Mouse (Mus musculus) limb, embryonic 13.5 days (tissue): Measurements from ENCODE around the gene Rnase2a. TPM values are rescaled to one million over a fixed set of nuclear protein-coding genes. Genes with fewer than 3 reads are reported as not detected.
A peak's percentile ranks its signal among the peaks of the same experiment; 100 is the strongest.
"Not testable (repeated sequence)": the region's sequence is repeated elsewhere in the genome, so short reads cannot be mapped to it uniquely, and the experiment has no call there.

Experiments used
- ATAC-seq: fragments of 200-750 bp; cut with Nextera tagmentation; 2 replicates; pipeline ENCODE4 v1.8.0; 2017; ENCODE audit warnings: low read depth, moderate number of reproducible peaks, moderate TSS enrichment; ENCODE audit not compliant: low FRiP score
- H3K27ac ChIP-seq: fragments of 300-500 bp; sonication (generic); 2 replicates; pipeline ENCODE4 v1.5.1; 2015; ENCODE audit warnings: inconsistent platforms, mild to moderate bottlenecking, moderate library complexity
- H3K27me3 ChIP-seq: fragments of 300-500 bp; sonication (generic); 2 replicates; pipeline ENCODE4 v1.6.1; 2015; ENCODE audit warnings: mild to moderate bottlenecking, inconsistent platforms
- H3K36me3 ChIP-seq: fragments of 300-500 bp; sonication (generic); 2 replicates; pipeline ENCODE4 v1.6.1; 2015; ENCODE audit warnings: inconsistent platforms, mild to moderate bottlenecking, moderate library complexity
- H3K4me1 ChIP-seq: fragments of 300-500 bp; sonication (generic); 2 replicates; pipeline ENCODE4 v1.6.1; 2015; ENCODE audit warnings: inconsistent platforms
- H3K4me2 ChIP-seq: fragments of 300-500 bp; sonication (generic); replicated peaks from 2 replicates; pipeline ENCODE4 v1.6.1; 2015; ENCODE audit warnings: inconsistent platforms, mild to moderate bottlenecking, moderate library complexity
- H3K4me3 ChIP-seq: fragments of 300-500 bp; sonication (generic); 2 replicates; pipeline ENCODE4 v1.5.1; 2015; ENCODE audit warnings: moderate library complexity, mild to moderate bottlenecking, inconsistent platforms
- H3K9ac ChIP-seq: fragments of 300-500 bp; sonication (generic); 2 replicates; pipeline ENCODE4 v1.6.1; 2015; ENCODE audit warnings: mild to moderate bottlenecking, inconsistent platforms
- H3K9me3 ChIP-seq: fragments of 300-500 bp; sonication (generic); 2 replicates; pipeline ENCODE4 v1.6.1; 2016; ENCODE audit warnings: inconsistent platforms
- WGBS: fragments of 180-500 bp; shearing (Covaris S2); methylation state at CpG from one replicate; pipeline ENCODE4 v1.1.7; 2015; 5-methylcytosine and 5-hydroxymethylcytosine counted together
- polyA plus RNA-seq: library from polyadenylated mRNA; unstranded; fragments of >200 nt; fragmentation: Nextera tagmentation; extraction: Ambion mirVana; gene quantifications from 2 replicates; pipeline ENCODE4 v1.2.1, GENCODE M21; 2015

Rnase2a gene
- polyA plus RNA-seq, result not detected in 2 replicates

DNA sequence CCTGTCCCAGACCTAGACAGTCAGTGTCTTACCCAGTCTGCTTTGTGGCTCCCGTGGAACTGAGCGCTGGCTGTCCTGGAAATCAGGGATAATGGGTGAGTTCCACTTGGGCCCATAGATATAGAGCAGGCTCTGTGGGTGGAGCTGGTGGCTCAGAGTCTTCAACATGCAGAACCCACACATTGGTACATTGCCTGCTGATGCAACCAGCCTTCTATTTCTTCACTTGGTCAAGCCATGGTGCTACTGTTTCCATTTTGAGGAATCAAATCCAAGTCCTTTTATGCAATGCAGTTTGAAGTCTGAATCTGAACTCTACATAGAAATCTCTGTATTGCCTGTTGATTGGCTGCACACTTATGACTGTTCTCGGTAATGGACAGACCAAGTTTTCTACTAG, at the start of gene Rnase2a:
Gene Rnase2a (minus strand): TSS at position 72 of the 400 bp plus-strand sequence.
- no peak within 1 kb of the TSS for H3K4me2 ChIP-seq
- no peaks in the 10 kb centered on the region for H3K9me3 ChIP-seq
- no peaks in the 10 kb centered on the region for H3K27me3 ChIP-seq
- WGBS, result 98% methylated on average over 3 of the region's 3 CpGs
- H3K27ac ChIP-seq, result no peak within 1 kb of the TSS
- ATAC-seq, result no peak
- H3K36me3 ChIP-seq, result no peaks in the 10 kb centered on the region
- H3K9ac ChIP-seq, result no peak within 1 kb of the TSS
- no peaks in the 10 kb centered on the region for H3K4me1 ChIP-seq
- no peak within 1 kb of the TSS for H3K4me3 ChIP-seq

DNA sequence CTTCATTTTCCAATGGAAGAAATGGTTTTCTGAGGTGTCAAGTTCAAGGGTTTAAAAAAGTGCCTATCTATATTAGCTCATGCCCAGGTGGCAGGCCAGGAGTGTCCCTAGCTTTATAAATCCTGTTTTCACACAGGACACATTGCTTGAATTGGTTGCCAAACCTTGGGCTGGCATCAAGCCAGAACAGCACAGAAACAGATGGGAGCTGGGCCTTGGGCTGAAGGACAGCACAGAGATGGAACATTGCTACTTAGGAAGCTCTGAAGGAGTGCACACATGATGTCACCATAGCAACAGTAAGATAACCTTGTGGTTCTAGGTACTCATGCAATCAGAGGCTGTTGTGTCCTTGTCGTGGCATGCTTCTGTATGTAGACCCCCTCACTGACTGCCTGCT, 35.6 kb upstream of the Rnase2a start:
- Histone ChIP-seq H3K4me3 (no peak overlapping the region), H3K9me3 (no peaks in the 10 kb centered on the region), H3K27me3 (no peaks in the 10 kb centered on the region), H3K9ac (no peak overlapping the region), H3K36me3 (no peaks in the 10 kb centered on the region), H3K4me2 (no peak overlapping the region), H3K27ac (no peak overlapping the region), H3K4me1 (no peaks in the 10 kb centered on the region)
- no peak for ATAC-seq
- WGBS, result 55% methylated on average over 1 of the region's 1 CpGs

DNA sequence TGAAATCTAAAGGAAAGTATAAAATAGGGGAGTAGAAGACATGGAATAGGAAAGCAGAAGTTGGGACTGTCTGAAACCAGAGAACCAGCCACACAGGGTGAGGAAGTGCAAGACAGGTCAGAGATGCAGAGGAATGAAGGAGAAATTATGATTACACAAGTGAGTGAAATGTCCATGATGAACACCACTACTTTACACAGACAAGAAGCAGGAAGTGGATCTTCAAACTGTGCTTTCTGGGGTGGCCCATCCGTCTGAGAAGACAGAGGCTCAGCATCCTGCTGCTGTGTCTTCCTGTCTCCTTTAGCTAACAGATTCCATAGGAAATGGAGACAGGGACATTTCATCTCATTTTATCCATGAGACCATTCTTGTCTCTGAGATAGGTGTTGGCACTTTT, 22.6 kb upstream of the Rnase2a start:
- not testable (repeated sequence) for ATAC-seq, H3K27ac ChIP-seq, H3K9me3 ChIP-seq, H3K27me3 ChIP-seq, H3K9ac ChIP-seq, H3K4me2 ChIP-seq, H3K36me3 ChIP-seq, H3K4me3 ChIP-seq, H3K4me1 ChIP-seq
- 71% methylated on average over 1 of the region's 1 CpGs for WGBS

DNA sequence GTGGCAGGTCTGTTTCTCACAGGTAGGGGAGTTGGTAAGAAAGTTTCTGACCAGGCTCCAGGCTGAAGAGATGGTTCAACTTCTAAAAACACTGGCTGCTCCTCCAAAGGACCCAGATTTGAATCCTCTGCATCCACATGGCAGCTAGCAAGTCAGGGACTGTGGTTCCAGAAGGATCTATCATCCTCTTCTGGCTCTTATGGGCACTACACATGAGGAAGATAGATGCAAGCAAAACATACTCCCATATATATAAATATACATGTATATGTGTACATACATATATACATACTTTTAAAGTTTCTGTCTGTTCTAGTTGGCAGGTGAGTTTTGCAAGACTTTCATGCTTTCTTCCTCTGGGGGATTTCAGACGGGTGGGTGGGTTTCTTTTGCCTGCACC, 12.8 kb upstream of the Rnase2a start:
- H3K36me3 ChIP-seq, result no peaks in the 10 kb centered on the region
- WGBS, result 75% methylated on average over 1 of the region's 1 CpGs
- no peak overlapping the region for H3K4me3 ChIP-seq
- H3K27me3 ChIP-seq, result no peaks in the 10 kb centered on the region
- H3K9me3 ChIP-seq, result no peaks in the 10 kb centered on the region
- H3K27ac ChIP-seq, result no peak overlapping the region
- H3K9ac ChIP-seq, result no peak overlapping the region
- no peak for ATAC-seq
- H3K4me1 ChIP-seq, result no peaks in the 10 kb centered on the region; the same call in 1 of the 2 replicates
- no peak overlapping the region for H3K4me2 ChIP-seq

DNA sequence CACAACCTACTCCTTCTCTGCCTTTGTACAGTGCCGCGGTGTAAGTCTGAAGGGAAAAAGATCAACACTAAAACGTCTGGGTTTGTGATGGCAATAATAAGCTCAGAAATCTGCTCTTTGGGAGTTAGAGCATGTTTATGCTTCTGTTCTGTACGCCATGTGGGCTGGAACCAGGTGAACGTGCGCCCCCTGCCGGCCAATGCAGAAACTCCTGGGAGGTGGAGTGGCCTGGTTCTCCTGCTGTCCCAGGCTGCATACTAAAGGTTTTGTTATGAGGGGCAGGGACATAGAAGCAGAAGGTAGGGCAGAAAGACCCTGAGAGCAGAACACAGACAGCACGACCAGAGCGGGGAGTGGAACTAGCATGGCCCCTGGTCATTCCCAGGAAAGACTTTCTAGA, 10.2 kb upstream of the Rnase2a start:
- Histone ChIP-seq H3K27ac (no peak overlapping the region), H3K9ac (no peak overlapping the region), H3K4me3 (no peak overlapping the region), H3K36me3 (no peaks in the 10 kb centered on the region), H3K27me3 (no peaks in the 10 kb centered on the region), H3K4me2 (peak overlapping the region; percentile 50), H3K4me1 (no peaks in the 10 kb centered on the region; the same call in 1 of the 2 replicates), H3K9me3 (no peaks in the 10 kb centered on the region)
- peak; percentile 87 for ATAC-seq
- WGBS, result 5% methylated on average over 9 of the region's 9 CpGs

DNA sequence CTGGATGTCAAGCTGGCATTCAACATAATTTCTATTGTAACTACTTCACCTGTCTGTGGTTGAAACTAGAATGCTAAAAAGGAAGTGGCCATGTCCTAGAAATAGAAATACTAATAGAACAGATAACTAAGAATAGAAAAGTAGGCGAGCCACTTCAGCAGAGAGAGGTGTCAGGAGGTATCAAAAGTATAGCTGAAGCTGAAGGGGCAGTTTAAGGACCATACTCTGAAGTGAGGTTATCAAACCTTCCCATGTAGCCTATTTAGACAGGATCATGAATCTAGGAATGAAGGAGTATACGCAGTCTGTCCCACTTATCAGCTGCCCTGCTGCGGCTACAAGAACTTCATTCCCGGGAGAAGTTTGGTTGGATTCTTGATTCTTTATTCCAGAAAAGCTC, 9.8 kb upstream of the Rnase2a start:
- Histone ChIP-seq H3K27me3 (no peaks in the 10 kb centered on the region), H3K4me1 (no peaks in the 10 kb centered on the region; the same call in 1 of the 2 replicates), H3K36me3 (no peaks in the 10 kb centered on the region), H3K4me3 (no peak overlapping the region), H3K4me2 (peak overlapping the region; percentile 50), H3K9ac (no peak overlapping the region), H3K27ac (no peak overlapping the region), H3K9me3 (no peaks in the 10 kb centered on the region)
- WGBS, result 56% methylated on average over 4 of the region's 4 CpGs
- ATAC-seq, result peak; percentile 15; the same call in 1 of the 2 replicates

DNA sequence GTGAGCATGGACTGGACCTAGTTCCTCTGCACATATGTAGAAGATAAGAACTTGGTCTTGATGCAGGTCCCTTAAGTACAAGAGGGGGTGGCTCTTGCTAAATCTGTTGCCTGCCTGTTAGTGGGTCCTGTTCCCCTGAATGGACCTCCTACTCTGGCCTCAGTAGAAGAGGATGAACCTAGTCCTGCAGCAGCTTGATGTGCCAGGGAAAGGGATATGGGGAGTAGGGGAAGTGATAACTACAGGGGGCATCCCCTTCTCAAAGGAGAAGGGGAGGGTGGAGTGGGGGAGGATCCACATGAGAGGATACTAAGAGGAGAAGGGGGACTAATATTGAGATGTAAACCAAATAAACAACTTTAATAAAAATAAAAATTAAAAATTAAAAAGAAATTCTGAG, 6.5 kb upstream of the Rnase2a start:
- Histone ChIP-seq H3K27me3 (no peaks in the 10 kb centered on the region), H3K4me2 (no peak overlapping the region), H3K27ac (no peak overlapping the region), H3K9ac (no peak overlapping the region), H3K4me3 (no peak overlapping the region), H3K9me3 (no peaks in the 10 kb centered on the region), H3K36me3 (no peaks in the 10 kb centered on the region), H3K4me1 (no peaks in the 10 kb centered on the region; the same call in 1 of the 2 replicates)
- no peak for ATAC-seq

DNA sequence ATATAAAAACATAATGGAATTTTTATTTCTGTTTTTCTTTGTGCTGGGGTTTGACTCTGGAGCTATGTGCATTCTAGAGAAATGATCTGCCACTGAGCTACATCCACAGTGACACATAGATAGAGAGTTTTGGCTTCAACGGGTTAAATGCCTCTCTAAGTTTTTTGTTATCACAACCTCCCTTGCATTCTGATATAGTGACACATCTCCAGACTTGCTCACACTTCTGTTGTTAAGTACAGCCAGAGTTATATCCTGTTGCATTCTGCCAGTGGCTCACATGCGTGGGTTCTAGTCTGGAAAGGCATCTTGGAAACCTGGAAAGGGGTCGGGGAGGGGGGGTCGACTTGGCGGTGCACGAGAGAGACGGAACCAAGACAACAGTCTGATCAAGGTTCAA, 3.8 kb upstream of the Rnase2a start:
- no peak overlapping the region for H3K4me3 ChIP-seq
- no peak overlapping the region for H3K27ac ChIP-seq
- no peaks in the 10 kb centered on the region for H3K9me3 ChIP-seq
- no peaks in the 10 kb centered on the region for H3K27me3 ChIP-seq
- no peak overlapping the region for H3K9ac ChIP-seq
- no peaks in the 10 kb centered on the region for H3K36me3 ChIP-seq
- no peak overlapping the region for H3K4me2 ChIP-seq
- WGBS, result 92% methylated on average over 7 of the region's 7 CpGs
- H3K4me1 ChIP-seq, result no peaks in the 10 kb centered on the region
- no peak for ATAC-seq

DNA sequence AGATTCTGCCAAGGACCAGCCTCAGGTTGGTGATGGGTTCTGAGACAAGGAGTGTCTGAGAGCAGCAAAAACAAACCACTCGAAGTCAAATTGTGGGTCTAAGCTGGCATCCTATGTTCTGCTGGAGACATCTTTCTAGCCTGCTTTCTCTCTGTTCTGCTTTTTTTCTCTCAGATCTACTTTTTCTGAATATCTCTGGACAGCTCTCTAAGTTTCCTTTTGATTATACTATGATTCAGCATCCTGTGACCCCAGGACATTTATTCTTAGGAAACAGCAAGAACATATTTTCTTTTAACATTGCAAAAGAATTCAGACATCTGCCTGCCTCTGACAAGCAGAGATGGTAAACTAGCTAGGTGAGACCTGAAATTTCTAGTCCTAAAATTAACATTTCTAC, 2.3 kb downstream of the Rnase2a start:
- Histone ChIP-seq H3K36me3 (no peaks in the 10 kb centered on the region), H3K27ac (no peak overlapping the region), H3K9me3 (no peaks in the 10 kb centered on the region), H3K4me3 (no peak overlapping the region), H3K4me2 (no peak overlapping the region), H3K4me1 (no peaks in the 10 kb centered on the region), H3K27me3 (no peaks in the 10 kb centered on the region), H3K9ac (no peak overlapping the region)
- WGBS, result 86% methylated on average over 1 of the region's 1 CpGs
- no peak for ATAC-seq

DNA sequence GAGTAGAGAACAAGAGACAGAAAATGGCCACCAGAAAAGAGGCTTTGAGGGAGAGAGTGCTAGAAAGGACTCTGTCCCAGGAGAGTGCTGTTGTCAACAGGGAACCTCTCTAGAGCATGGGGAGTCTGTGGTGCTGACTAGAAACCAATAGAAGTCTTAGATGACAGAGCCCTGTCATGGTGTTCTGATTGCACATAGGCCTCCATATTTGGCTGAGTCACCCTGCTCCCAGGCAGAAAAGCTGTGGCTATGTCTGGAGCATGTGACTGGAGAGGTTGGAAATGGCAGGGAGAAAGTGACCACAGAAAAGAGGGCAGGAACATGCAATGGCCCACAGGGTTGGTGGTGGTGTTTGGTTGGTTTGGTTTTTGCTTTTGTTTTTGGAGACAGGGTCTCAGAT, 3.7 kb downstream of the Rnase2a start:
- not testable (repeated sequence) for H3K36me3 ChIP-seq, ATAC-seq, H3K9ac ChIP-seq, H3K4me1 ChIP-seq, H3K27ac ChIP-seq, H3K4me2 ChIP-seq, H3K27me3 ChIP-seq, H3K9me3 ChIP-seq, H3K4me3 ChIP-seq

DNA sequence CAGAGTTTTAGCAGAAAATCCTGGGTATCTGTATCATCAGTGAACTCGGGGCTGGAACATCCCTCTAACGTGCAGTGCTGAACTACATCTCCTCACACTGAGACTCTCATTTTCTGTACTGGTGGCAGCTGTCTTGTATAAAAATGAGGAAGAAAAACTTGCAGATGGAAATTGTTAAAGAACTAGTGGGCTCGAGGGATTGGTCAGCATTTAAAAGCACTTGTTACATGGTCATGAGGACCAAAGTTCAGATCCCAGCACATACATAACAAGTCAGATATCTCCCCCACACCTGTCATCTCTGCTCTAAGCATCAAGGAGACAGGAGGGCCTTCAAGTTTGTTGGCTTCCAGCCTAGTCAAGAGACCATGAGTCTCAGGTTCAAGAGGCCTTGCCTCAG, 5.6 kb downstream of the Rnase2a start:
- H3K36me3 ChIP-seq, result no peaks in the 10 kb centered on the region
- no peaks in the 10 kb centered on the region for H3K27me3 ChIP-seq
- 70% methylated on average over 3 of the region's 3 CpGs for WGBS
- no peaks in the 10 kb centered on the region for H3K4me1 ChIP-seq
- H3K9me3 ChIP-seq, result no peaks in the 10 kb centered on the region
- no peak overlapping the region for H3K4me2 ChIP-seq
- H3K27ac ChIP-seq, result no peak overlapping the region
- no peak for ATAC-seq
- H3K4me3 ChIP-seq, result no peak overlapping the region
- H3K9ac ChIP-seq, result no peak overlapping the region

DNA sequence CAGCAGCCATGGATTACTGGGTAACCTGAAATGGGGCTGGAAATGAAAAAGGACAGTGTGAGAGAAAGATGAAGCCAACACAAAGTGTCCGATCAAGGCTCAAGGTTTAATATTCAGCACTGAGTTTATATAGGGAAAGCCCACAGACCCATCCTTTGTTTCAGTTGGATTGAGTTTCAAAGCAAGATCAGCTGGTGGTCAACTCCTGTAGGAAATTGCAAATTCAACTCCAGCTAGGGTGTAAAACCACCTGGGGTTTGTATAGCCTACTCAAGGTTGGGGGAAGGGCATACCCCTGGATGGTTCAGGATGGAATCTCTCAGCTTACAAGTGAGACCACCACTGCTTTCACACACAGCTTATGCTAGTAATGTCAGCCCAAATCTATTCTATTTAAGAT, 8.2 kb downstream of the Rnase2a start:
- H3K27me3 ChIP-seq, result no peaks in the 10 kb centered on the region
- no peak for ATAC-seq
- WGBS, result 81% methylated on average over 1 of the region's 1 CpGs

DNA sequence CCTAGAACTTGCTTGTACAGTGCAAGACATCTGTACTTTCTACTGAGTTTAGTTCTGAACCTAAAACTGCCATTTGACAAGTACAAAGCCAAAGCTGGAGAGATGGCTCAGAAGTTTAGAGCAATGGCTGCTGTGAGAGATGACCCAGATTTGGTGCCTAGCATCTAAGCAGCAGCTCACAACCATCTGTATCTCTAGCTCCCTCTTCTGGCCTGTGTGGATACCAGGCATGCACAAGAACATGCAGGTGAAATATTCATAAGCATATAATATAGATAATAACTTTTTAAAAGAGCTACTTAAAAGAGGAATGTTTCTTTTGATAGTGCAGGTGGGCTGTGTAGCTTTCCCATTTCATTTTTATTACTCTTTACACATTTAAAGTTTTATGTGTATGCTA, 15.0 kb downstream of the Rnase2a start:
- no peak for ATAC-seq
- Histone ChIP-seq H3K9ac (no peak overlapping the region), H3K4me2 (no peak overlapping the region), H3K27me3 (no peaks in the 10 kb centered on the region), H3K4me1 (no peaks in the 10 kb centered on the region), H3K27ac (no peak overlapping the region), H3K4me3 (no peak overlapping the region), H3K36me3 (no peaks in the 10 kb centered on the region), H3K9me3 (no peaks in the 10 kb centered on the region)

More for the DNA sequence above, 8.2 kb downstream of the Rnase2a start:
- H3K4me1 ChIP-seq, result no peaks in the 10 kb centered on the region
- H3K36me3 ChIP-seq, result no peaks in the 10 kb centered on the region
- H3K4me2 ChIP-seq, result no peak overlapping the region
- H3K9ac ChIP-seq, result no peak overlapping the region
- H3K27ac ChIP-seq, result no peak overlapping the region
- no peaks in the 10 kb centered on the region for H3K9me3 ChIP-seq
- no peak overlapping the region for H3K4me3 ChIP-seq
